Mouse (Mus musculus) limb, embryonic 12.5 days (tissue): ENCODE results near the gene Trim8. TPM values are rescaled to one million over a fixed set of nuclear protein-coding genes. Genes with fewer than 3 reads are reported as not detected.

ENCODE experiments used
- ATAC-seq: fragments of 200-750 bp; cut with Nextera tagmentation; 2 replicates; pipeline ENCODE4 v1.8.0; 2017; ENCODE audit warnings: low read depth, moderate TSS enrichment; ENCODE audit not compliant: insufficient number of reproducible peaks, insufficient read depth, low FRiP score, low TSS enrichment
- H3K27ac ChIP-seq: fragments of 300-500 bp; sonication (generic); 2 replicates; pipeline ENCODE4 v1.5.1; 2016; ENCODE audit warnings: mild to moderate bottlenecking, moderate library complexity
- H3K27me3 ChIP-seq: fragments of 300-500 bp; sonication (generic); 2 replicates; pipeline ENCODE4 v1.6.1; 2016; ENCODE audit warnings: mild to moderate bottlenecking, moderate library complexity
- H3K36me3 ChIP-seq: fragments of 300-500 bp; sonication (generic); 2 replicates; pipeline ENCODE4 v1.6.1; 2016; ENCODE audit warnings: mild to moderate bottlenecking, moderate library complexity
- H3K4me1 ChIP-seq: fragments of 300-500 bp; sonication (generic); replicated peaks from 2 replicates; pipeline ENCODE4 v1.6.1; 2016
- H3K4me2 ChIP-seq: fragments of 300-500 bp; sonication (generic); 2 replicates; pipeline ENCODE4 v1.6.1; 2016; ENCODE audit warnings: mild to moderate bottlenecking, moderate library complexity
- H3K4me3 ChIP-seq: fragments of 300-500 bp; sonication (generic); replicated peaks from 2 replicates; pipeline ENCODE4 v1.5.1; 2016; ENCODE audit warnings: mild to moderate bottlenecking
- H3K9ac ChIP-seq: fragments of 300-500 bp; sonication (generic); replicated peaks from 2 replicates; pipeline ENCODE4 v1.6.1; 2016; ENCODE audit warnings: mild to moderate bottlenecking, moderate library complexity
- H3K9me3 ChIP-seq: fragments of 300-500 bp; sonication (generic); 2 replicates; pipeline ENCODE4 v1.6.1; 2016; ENCODE audit warnings: mild to moderate bottlenecking, moderate library complexity
- WGBS: fragments of 180-500 bp; shearing (Covaris S2); methylation state at CpG from one replicate; pipeline ENCODE4 v1.1.7; 2016; 5-methylcytosine and 5-hydroxymethylcytosine counted together
- polyA plus RNA-seq: library from polyadenylated mRNA; unstranded; fragments of >200 nt; fragmentation: Nextera tagmentation; extraction: Ambion mirVana; gene quantifications from 2 replicates; pipeline ENCODE4 v1.2.1, GENCODE M21; 2016

The Trim8 gene
- polyA plus RNA-seq, 1 experiment from 2014 or later, result 17.3 TPM

DNA sequence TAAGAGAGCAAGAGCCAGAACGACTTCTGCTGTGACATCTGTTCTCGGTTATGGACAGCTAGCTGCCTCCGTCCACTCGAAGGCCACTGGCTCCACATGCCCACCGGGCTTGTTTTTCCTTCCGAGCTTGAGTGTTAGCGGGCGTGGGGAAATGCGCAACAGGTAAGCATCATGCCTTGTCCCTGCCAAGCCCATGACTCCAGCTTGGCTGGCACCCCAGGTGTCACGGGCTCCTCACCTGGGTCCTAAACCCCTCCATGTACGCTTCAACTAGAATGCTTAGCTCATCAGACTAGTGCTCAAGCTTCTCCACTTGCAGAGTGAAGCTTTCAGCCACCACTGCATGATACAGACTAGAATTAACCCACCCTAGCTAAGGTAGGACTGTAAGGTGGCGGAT lies 57.1 kb downstream of the Trim8 start:
- H3K9ac ChIP-seq, result no peak overlapping the region
- H3K4me1 ChIP-seq, result peaks cover 10% of the 10 kb centered on the region
- no peak for ATAC-seq
- H3K27ac ChIP-seq, result no peak overlapping the region
- H3K9me3 ChIP-seq, result no peaks in the 10 kb centered on the region
- WGBS, result 43% methylated on average over 12 of the region's 12 CpGs
- H3K36me3 ChIP-seq, result peaks cover 53% of the 10 kb centered on the region
- no peak overlapping the region for H3K4me2 ChIP-seq
- no peak overlapping the region for H3K4me3 ChIP-seq
- no peaks in the 10 kb centered on the region for H3K27me3 ChIP-seq

GRCm38 (mm10) chr19:46562132-46562531 lies 60.6 kb downstream of the Trim8 start:
- H3K27me3 ChIP-seq, result no peaks in the 10 kb centered on the region
- no peak overlapping the region for H3K4me3 ChIP-seq
- H3K9me3 ChIP-seq, result no peaks in the 10 kb centered on the region
- H3K4me2 ChIP-seq, result no peak overlapping the region
- H3K9ac ChIP-seq, result no peak overlapping the region
- H3K36me3 ChIP-seq, result peaks cover 25% of the 10 kb centered on the region
- H3K27ac ChIP-seq, result no peak overlapping the region
- H3K4me1 ChIP-seq, result peaks cover 10% of the 10 kb centered on the region
- WGBS, result 46% methylated on average over 1 of the region's 1 CpGs
- no peak for ATAC-seq

DNA sequence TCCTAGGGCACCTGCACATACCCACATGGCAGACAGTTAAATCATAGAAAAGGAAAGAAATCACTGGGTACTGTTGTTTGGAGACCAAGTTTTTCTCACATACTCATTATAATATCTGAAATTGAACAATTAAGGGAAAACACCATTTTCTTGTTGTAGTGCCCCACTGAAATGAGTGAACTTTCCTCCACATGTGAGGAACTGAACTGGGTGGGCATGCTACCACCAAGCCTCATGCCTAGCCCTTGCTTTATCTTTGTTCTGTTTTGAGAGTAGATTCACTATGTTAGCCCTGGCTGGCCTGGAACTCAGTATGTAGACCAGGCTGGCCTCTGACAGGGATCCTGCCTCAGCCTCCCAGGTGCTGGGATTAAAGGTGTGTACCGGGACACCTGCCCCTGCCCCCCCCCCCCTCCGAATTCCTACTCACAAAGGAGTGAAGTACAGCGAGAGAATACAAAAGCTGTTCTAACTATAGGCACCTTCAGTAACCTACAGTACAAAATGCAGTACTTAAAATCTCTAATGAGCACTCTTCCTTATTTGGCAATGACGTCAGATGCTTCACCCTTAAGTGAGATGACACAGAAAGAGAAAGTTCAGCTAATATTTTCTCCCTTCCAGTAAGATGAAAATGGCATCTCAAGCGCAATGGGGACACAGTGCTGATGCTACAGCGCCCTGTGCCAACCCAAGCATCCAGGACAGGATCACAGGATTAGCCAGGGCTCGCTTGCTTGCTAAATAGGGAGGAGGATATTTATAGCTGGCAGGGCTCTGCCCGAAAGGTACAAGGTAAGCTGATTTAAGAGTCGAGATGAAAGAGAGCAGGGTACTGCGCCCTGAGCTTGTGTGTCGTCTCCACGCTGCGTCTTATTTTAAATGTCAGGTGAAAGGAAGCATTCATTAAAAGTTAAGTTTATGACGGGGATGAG lies 61.3 kb downstream of the Trim8 start:
- WGBS, result 87% methylated on average over 14 of the region's 14 CpGs
- Histone ChIP-seq H3K9me3 (no peaks in the 10 kb centered on the region), H3K4me3 (no peak overlapping the region), H3K36me3 (peaks cover 23% of the 10 kb centered on the region), H3K4me2 (no peak overlapping the region), H3K9ac (no peak overlapping the region), H3K4me1 (peaks cover 10% of the 10 kb centered on the region), H3K27me3 (no peaks in the 10 kb centered on the region), H3K27ac (no peak overlapping the region)
- ATAC-seq, result no peak

- no peak overlapping the region for H3K4me3 ChIP-seq
- H3K9ac ChIP-seq, result no peak overlapping the region
- no peak for ATAC-seq
- no peak overlapping the region for H3K4me2 ChIP-seq
- H3K4me1 ChIP-seq, result peaks cover 8% of the 10 kb centered on the region
- no peak overlapping the region for H3K27ac ChIP-seq
- H3K27me3 ChIP-seq, result no peaks in the 10 kb centered on the region
- no peaks in the 10 kb centered on the region for H3K9me3 ChIP-seq
- peaks cover 19% of the 10 kb centered on the region for H3K36me3 ChIP-seq
- WGBS, result 90% methylated on average over 4 of the region's 4 CpGs
Measured at GRCm38 (mm10) chr19:46563603-46564002, 62.1 kb downstream of the Trim8 start.

DNA sequence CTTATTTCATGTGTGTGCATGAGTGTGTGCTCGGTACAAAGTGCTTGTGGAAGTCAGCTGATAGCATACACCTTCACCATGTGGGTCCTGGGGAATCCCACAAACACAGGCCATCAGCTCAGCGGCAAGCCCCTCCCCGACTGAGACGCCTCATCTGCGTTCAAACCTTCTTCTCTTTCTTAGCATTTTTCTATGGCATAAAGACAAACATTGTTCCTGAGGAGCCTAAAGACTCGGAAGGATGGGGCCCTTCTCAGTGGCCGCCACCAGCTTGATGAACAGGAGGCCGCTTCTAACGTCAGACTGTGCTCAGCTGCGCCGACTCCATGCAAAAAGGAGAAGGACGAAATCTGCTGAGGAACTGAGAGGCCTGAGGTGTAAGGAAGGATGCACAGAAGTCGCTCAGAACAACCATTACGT lies 62.6 kb downstream of the Trim8 start:
- Histone ChIP-seq H3K27ac (no peak overlapping the region), H3K36me3 (peaks cover 19% of the 10 kb centered on the region), H3K9me3 (no peaks in the 10 kb centered on the region), H3K4me3 (no peak overlapping the region), H3K27me3 (no peaks in the 10 kb centered on the region), H3K4me1 (peaks cover 3% of the 10 kb centered on the region), H3K4me2 (no peak overlapping the region), H3K9ac (no peak overlapping the region)
- ATAC-seq, result no peak
- whole genome bisulfite sequencing, result 89% methylated on average over 14 of the region's 14 CpGs

Other genes with a start within 250 kb of the Trim8 start
- gene Nfkb2, start 197.4 kb upstream of the Trim8 start, polyA plus RNA-seq, result 8.5 and 9.5 TPM in 2 replicates
- 2.8 and 3.0 TPM in 2 replicates for gene Psd, start 174.5 kb upstream of the Trim8 start, polyA plus RNA-seq
- gene Fbxl15, start 173.5 kb upstream of the Trim8 start, polyA plus RNA-seq, result 14.3 and 14.4 TPM in 2 replicates
- 165 and 176 TPM in 2 replicates for gene Cuedc2, start 163.0 kb upstream of the Trim8 start, polyA plus RNA-seq
- gene Mfsd13a, start 160.6 kb upstream of the Trim8 start, polyA plus RNA-seq, result 3.8 and 4.4 TPM in 2 replicates
- 2.3 TPM in 2 replicates for gene 2310034G01Rik, start 151.4 kb upstream of the Trim8 start, polyA plus RNA-seq
- 145 and 147 TPM in 2 replicates for gene Actr1a, start 106.0 kb upstream of the Trim8 start, polyA plus RNA-seq
- 44.4 and 45.2 TPM in 2 replicates for gene Sufu, start 104.8 kb upstream of the Trim8 start, polyA plus RNA-seq
- 167 and 173 TPM in 2 replicates for gene Arl3, start 71.5 kb downstream of the Trim8 start, polyA plus RNA-seq
- gene Sfxn2, start 71.7 kb downstream of the Trim8 start, polyA plus RNA-seq, result 18.3 and 25.2 TPM in 2 replicates
- 48.3 and 48.6 TPM in 2 replicates for gene Wbp1l, start 97.4 kb downstream of the Trim8 start, polyA plus RNA-seq
- gene Cyp17a1, start 171.5 kb downstream of the Trim8 start, polyA plus RNA-seq, result 0.15 TPM in 1 of 2 replicates, not detected in the other
- 15.8 and 16.9 TPM in 2 replicates for gene Borcs7, start 188.2 kb downstream of the Trim8 start, polyA plus RNA-seq
- 34.6 and 37.5 TPM in 2 replicates for gene As3mt, start 205.8 kb downstream of the Trim8 start, polyA plus RNA-seq